Mouse (Mus musculus): ENCODE measurements around the gene Cobll1. TPM values are rescaled to one million over a fixed set of nuclear protein-coding genes. Genes with fewer than 3 reads are reported as not detected.

Gene Cobll1
- polyA plus RNA-seq, 1 experiment, result 14.0 TPM

GRCm38 (mm10) chr2:65238171-65238963, 836 bp downstream of the Cobll1 start:
- WGBS, result under 1% methylated on average over 105 of the region's 114 CpGs
- DNase-seq, result peak; percentile 79
- no peak for TF ChIP-seq CTCF (IDR thresholded peaks at IDR 0.05; ENCODE audit: insufficient read depth, low read length)
- TF ChIP-seq POLR2A (IDR thresholded peaks at IDR 0.05; ENCODE audit: borderline replicate concordance, extremely low read depth, low read depth, low read length), result peak; percentile 68; the same call in 1 of the 2 replicates
- peak overlapping the region; percentile 91 for H3K4me3 ChIP-seq (replicated peaks; ENCODE audit: extremely low read depth, low read depth, low read length)
- peaks cover 3% of the 10 kb centered on the region for H3K4me1 ChIP-seq (ENCODE audit: control insufficient read depth, insufficient read depth, low read length)

- Histone ChIP-seq H3K4me3 (replicated peaks; ENCODE audit: extremely low read depth, low read depth, low read length) (peak overlapping the region; percentile 91), H3K4me1 (ENCODE audit: control insufficient read depth, insufficient read depth, low read length) (peaks cover 3% of the 10 kb centered on the region)
- WGBS, result 2% methylated on average over 22 of the region's 22 CpGs
- DNase-seq, result peak; percentile 57
- TF ChIP-seq CTCF (IDR thresholded peaks at IDR 0.05; ENCODE audit: insufficient read depth, low read length) (no peak), POLR2A (IDR thresholded peaks at IDR 0.05; ENCODE audit: borderline replicate concordance, extremely low read depth, low read depth, low read length) (peak; percentile 40; the same call in 1 of the 2 replicates)
Observed at GRCm38 (mm10) chr2:65237610-65238170, 1.5 kb downstream of the Cobll1 start.

- 31% methylated on average over 8 of the region's 8 CpGs for WGBS
- DNase-seq, result no peak
- Histone ChIP-seq H3K4me3 (replicated peaks; ENCODE audit: extremely low read depth, low read depth, low read length) (no peak overlapping the region), H3K4me1 (ENCODE audit: control insufficient read depth, insufficient read depth, low read length) (peaks cover 3% of the 10 kb centered on the region)
- TF ChIP-seq POLR2A (IDR thresholded peaks at IDR 0.05; ENCODE audit: borderline replicate concordance, extremely low read depth, low read depth, low read length) (no peak), CTCF (IDR thresholded peaks at IDR 0.05; ENCODE audit: insufficient read depth, low read length) (no peak)
Observed at GRCm38 (mm10) chr2:65237116-65237515, 2.1 kb downstream of the Cobll1 start.

- H3K4me1 ChIP-seq (ENCODE audit: control insufficient read depth, insufficient read depth, low read length), result peaks cover 3% of the 10 kb centered on the region
- no peak for TF ChIP-seq CTCF (IDR thresholded peaks at IDR 0.05; ENCODE audit: insufficient read depth, low read length)
- TF ChIP-seq POLR2A (IDR thresholded peaks at IDR 0.05; ENCODE audit: borderline replicate concordance, extremely low read depth, low read depth, low read length), result no peak
- H3K4me3 ChIP-seq (replicated peaks; ENCODE audit: extremely low read depth, low read depth, low read length), result no peak overlapping the region
- 76% methylated on average over 8 of the region's 8 CpGs for WGBS
- DNase-seq, result no peak
Observed at GRCm38 (mm10) chr2:65236644-65237043, 2.6 kb downstream of the Cobll1 start.

GRCm38 (mm10) chr2:65232756-65233535, 6.3 kb downstream of the Cobll1 start:
- no peak for TF ChIP-seq POLR2A (IDR thresholded peaks at IDR 0.05; ENCODE audit: borderline replicate concordance, extremely low read depth, low read depth, low read length)
- no peak for TF ChIP-seq CTCF (IDR thresholded peaks at IDR 0.05; ENCODE audit: insufficient read depth, low read length)
- DNase-seq, result no peak
- H3K4me3 ChIP-seq (replicated peaks; ENCODE audit: extremely low read depth, low read depth, low read length), result no peak overlapping the region
- WGBS, result 54% methylated on average over 15 of the region's 15 CpGs
- H3K4me1 ChIP-seq (ENCODE audit: control insufficient read depth, insufficient read depth, low read length), result no peaks in the 10 kb centered on the region; the same call in none of the 2 replicates

- H3K4me3 ChIP-seq (replicated peaks; ENCODE audit: extremely low read depth, low read depth, low read length), result no peak overlapping the region
- 82% methylated on average over 7 of the region's 7 CpGs for WGBS
- no peak for DNase-seq
- TF ChIP-seq POLR2A (IDR thresholded peaks at IDR 0.05; ENCODE audit: borderline replicate concordance, extremely low read depth, low read depth, low read length) (no peak), CTCF (IDR thresholded peaks at IDR 0.05; ENCODE audit: insufficient read depth, low read length) (no peak)
- peaks cover 4% of the 10 kb centered on the region for H3K4me1 ChIP-seq (ENCODE audit: control insufficient read depth, insufficient read depth, low read length)
Observed at GRCm38 (mm10) chr2:65228426-65228825, 10.8 kb downstream of the Cobll1 start.

GRCm38 (mm10) chr2:65227898-65228290, 11.3 kb downstream of the Cobll1 start:
- peaks cover 7% of the 10 kb centered on the region for H3K4me1 ChIP-seq (ENCODE audit: control insufficient read depth, insufficient read depth, low read length)
- TF ChIP-seq CTCF (IDR thresholded peaks at IDR 0.05; ENCODE audit: insufficient read depth, low read length) (no peak), POLR2A (IDR thresholded peaks at IDR 0.05; ENCODE audit: borderline replicate concordance, extremely low read depth, low read depth, low read length) (no peak)
- DNase-seq, result no peak
- no peak overlapping the region for H3K4me3 ChIP-seq (replicated peaks; ENCODE audit: extremely low read depth, low read depth, low read length)
- WGBS, result 77% methylated on average over 2 of the region's 2 CpGs

- no peak for TF ChIP-seq POLR2A (IDR thresholded peaks at IDR 0.05; ENCODE audit: borderline replicate concordance, extremely low read depth, low read depth, low read length)
- no peak for TF ChIP-seq CTCF (IDR thresholded peaks at IDR 0.05; ENCODE audit: insufficient read depth, low read length)
Observed at GRCm38 (mm10) chr2:65227154-65227897, 11.9 kb downstream of the Cobll1 start.

GRCm38 (mm10) chr2:65226494-65226893, 12.7 kb downstream of the Cobll1 start:
- TF ChIP-seq POLR2A (IDR thresholded peaks at IDR 0.05; ENCODE audit: borderline replicate concordance, extremely low read depth, low read depth, low read length) (no peak), CTCF (IDR thresholded peaks at IDR 0.05; ENCODE audit: insufficient read depth, low read length) (no peak)

More at GRCm38 (mm10) chr2:65227154-65227897, 11.9 kb downstream of the Cobll1 start:
- Histone ChIP-seq H3K4me3 (replicated peaks; ENCODE audit: extremely low read depth, low read depth, low read length) (no peak overlapping the region), H3K4me1 (ENCODE audit: control insufficient read depth, insufficient read depth, low read length) (peaks cover 7% of the 10 kb centered on the region)
- 91% methylated on average over 6 of the region's 6 CpGs for WGBS
- no peak for DNase-seq

More at GRCm38 (mm10) chr2:65226494-65226893, 12.7 kb downstream of the Cobll1 start:
- WGBS, result 74% methylated on average over 4 of the region's 4 CpGs
- H3K4me3 ChIP-seq (replicated peaks; ENCODE audit: extremely low read depth, low read depth, low read length), result no peak overlapping the region
- no peak for DNase-seq
- H3K4me1 ChIP-seq (ENCODE audit: control insufficient read depth, insufficient read depth, low read length), result peaks cover 7% of the 10 kb centered on the region

Data from lung, adult 2 months (tissue).